ENCODE assay signal across 10 mouse cellular contexts in the genomic region with DNA sequence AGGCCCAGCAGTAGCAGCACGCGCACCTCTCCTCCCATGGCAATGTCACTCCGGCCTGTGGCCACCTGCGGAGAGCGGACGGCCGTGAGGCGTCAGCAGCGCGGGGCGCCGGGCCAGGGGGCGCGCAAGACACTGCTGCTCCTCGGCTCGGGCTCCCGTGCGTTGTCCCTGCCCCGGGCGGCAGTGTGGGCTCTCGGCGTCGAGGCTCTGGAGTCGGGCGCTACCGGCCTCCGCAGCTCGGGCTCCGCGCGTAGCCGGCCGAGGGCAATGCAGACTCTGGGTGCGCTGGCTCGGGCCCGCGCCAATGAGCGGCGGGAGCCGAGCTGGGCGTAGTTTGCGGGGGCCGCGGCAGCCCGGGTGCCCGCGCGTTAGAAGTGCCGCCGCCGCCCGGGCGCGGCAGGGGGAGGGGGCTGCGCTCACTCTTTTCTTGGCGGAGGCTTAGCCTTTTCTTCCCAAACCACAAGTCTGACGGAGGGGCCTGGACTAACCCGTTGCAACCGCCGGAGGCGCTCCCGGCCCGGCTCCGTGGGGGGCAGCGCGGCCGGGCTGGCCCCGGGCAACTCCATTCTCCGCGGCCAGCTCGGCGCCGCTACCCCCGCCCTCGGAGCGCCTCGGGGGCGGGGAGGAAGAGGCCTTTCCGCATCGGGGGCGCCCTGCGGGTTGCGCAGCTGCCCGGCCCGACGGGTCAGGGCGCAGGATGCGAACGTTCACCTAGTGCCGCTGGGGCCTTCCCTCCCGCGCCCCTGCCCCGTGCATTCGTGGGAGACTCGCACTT. TPM values are rescaled to one million over a fixed set of nuclear protein-coding genes. Genes with fewer than 3 reads are reported as not detected.
DNase-seq lines count a peak whose midpoint lies in the region; ATAC-seq and TF ChIP-seq lines count a peak whose summit lies in the region.
"Had no signal": no experiment of that assay in that cellular context is flagged by ENCODE, and none has a peak within 500 bp of the region (broad histone marks: within the 10 kb centered on the region; RNA-seq: fewer than 3 reads in every experiment).

No protein-coding gene starts in this region.

- peak overlapping the region; percentile 44; the same call in 1 of the 2 replicates for H3K9ac ChIP-seq in midbrain, embryonic 12.5 days (replicated peaks)

- peak overlapping the region; percentile 43 for H3K4me3 ChIP-seq in bone marrow macrophage, adult 2 months (ENCODE audit: insufficient read depth, low read length)
- peak overlapping the region; percentile 58 for H3K4me3 ChIP-seq in limb, embryonic 10.5 days
- H3K4me3 ChIP-seq in midbrain, embryonic 12.5 days, result peak overlapping the region; percentile 42

- TF ChIP-seq POLR2A in bone marrow macrophage, adult 2 months (IDR thresholded peaks at IDR 0.05; ENCODE audit: borderline replicate concordance, low read depth, low read length), result no peak

- no peak overlapping the region for H3K27ac ChIP-seq in bone marrow macrophage, adult 2 months (ENCODE audit: insufficient read depth, low read depth, low read length)
- H3K27ac ChIP-seq in limb, embryonic 10.5 days, result peak overlapping the region; percentile 59
- no peak overlapping the region for H3K27ac ChIP-seq in midbrain, embryonic 12.5 days (replicated peaks)
- H3K27ac ChIP-seq: macrophage had no signal

- intact Hi-C loops in gastrocnemius, postnatal 14 days (cut with DNase I; ENCODE audit: low total_unique reads), result loop anchor here (2.0 kb wide), 1 partner anchor 50 kb away; no protein-coding TSS in a partner anchor
- intact Hi-C loops in heart, postnatal 10 days (cut with DNase I), result no loop called here

- WGBS in limb, embryonic 10.5 days, result under 1% methylated on average over 95 of the region's 95 CpGs
- WGBS in midbrain, embryonic 12.5 days, result under 1% methylated on average over 74 of the region's 95 CpGs

- H3K27me3 ChIP-seq in limb, embryonic 10.5 days (ENCODE audit: low read depth, poor library complexity, severe bottlenecking), result peaks cover 89% of the 10 kb centered on the region
- H3K27me3 ChIP-seq in midbrain, embryonic 12.5 days, result peaks cover 96% of the 10 kb centered on the region

- peak overlapping the region; percentile 58 for H3K4me2 ChIP-seq in midbrain, embryonic 12.5 days (replicated peaks)

- no peak for TF ChIP-seq CTCF in bone marrow macrophage, adult 2 months (IDR thresholded peaks at IDR 0.05; ENCODE audit: low read depth, low read length)

- no peaks in the 10 kb centered on the region for H3K9me3 ChIP-seq in limb, embryonic 10.5 days (replicated peaks)
- H3K9me3 ChIP-seq in midbrain, embryonic 12.5 days, result no peaks in the 10 kb centered on the region

- DNase-seq in gastrocnemius, postnatal 14 days, result peak; percentile 54
- no peak for DNase-seq in gastrocnemius, adult 18-20 months (ENCODE audit: low spot score)
- peak; percentile 42 to 51 for DNase-seq in heart, postnatal 10 days
- DNase-seq in limb, embryonic 10.5 days (ENCODE audit: low spot score), result peak; percentile 79
- no peak for DNase-seq in urinary bladder, postnatal 10 days (ENCODE audit: low spot score)

- no peaks in the 10 kb centered on the region for H3K36me3 ChIP-seq in limb, embryonic 10.5 days
- no peaks in the 10 kb centered on the region for H3K36me3 ChIP-seq in midbrain, embryonic 12.5 days

- ATAC-seq in midbrain, embryonic 12.5 days (ENCODE audit: low FRiP score, low read depth), result peak; percentile 52; the same call in 1 of the 2 replicates
- ATAC-seq in frontal cortex, adult (ENCODE audit: low TSS enrichment), result no peak

- no peaks in the 10 kb centered on the region for H3K4me1 ChIP-seq in bone marrow macrophage, adult 2 months (ENCODE audit: control insufficient read depth, insufficient read depth, low read length)
- H3K4me1 ChIP-seq in limb, embryonic 10.5 days, result peaks cover 39% of the 10 kb centered on the region
- peaks cover 23% of the 10 kb centered on the region for H3K4me1 ChIP-seq in midbrain, embryonic 12.5 days

RNA-seq across cellular contexts. Expression of gene Notum, which starts 0.5 kb away (rescaled TPM):
- under 1 TPM in 1 of 2 experiments, not detected in 1; 0.39 TPM for total RNA-seq in gastrocnemius, postnatal 14 days (2021)
- not detected for total RNA-seq in gastrocnemius, adult 18-20 months (2021)
- not detected in 2 replicates for polyA plus RNA-seq in bone marrow macrophage, adult 2 months (2012; ENCODE audit: insufficient read depth, insufficient read length, missing spikeins)
- under 1 TPM in 1 of 2 experiments, not detected in 1; 0.12 TPM for total RNA-seq in heart, postnatal 10 days (2021)
- 9.1 and 10.1 TPM in 2 replicates for polyA plus RNA-seq in limb, embryonic 10.5 days (2016; fragmentation: Nextera tagmentation; extraction: Ambion mirVana)
- polyA plus RNA-seq in midbrain, embryonic 12.5 days (2016; fragmentation: Nextera tagmentation; extraction: Ambion mirVana), result 0.58 and 0.87 TPM in 2 replicates
- total RNA-seq: MEL had no signal
- polyA plus RNA-seq: macrophage had no signal

RNA-seq across cellular contexts. Expression of gene Aspscr1, which starts 12.3 kb away (rescaled TPM):
- total RNA-seq in gastrocnemius, postnatal 14 days (2021), result 10 to 100 TPM; 25.0 to 26.9 TPM
- total RNA-seq in gastrocnemius, adult 18-20 months (2021), result 10 to 100 TPM; 31.1 to 33.4 TPM
- 42.8 and 50.5 TPM in 2 replicates for polyA plus RNA-seq in bone marrow macrophage, adult 2 months (2012; ENCODE audit: insufficient read depth, insufficient read length, missing spikeins)
- 10 to 100 TPM; 52.8 to 53.0 TPM for total RNA-seq in heart, postnatal 10 days (2021)
- polyA plus RNA-seq in limb, embryonic 10.5 days (2016; fragmentation: Nextera tagmentation; extraction: Ambion mirVana), result 166 and 171 TPM in 2 replicates
- polyA plus RNA-seq in midbrain, embryonic 12.5 days (2016; fragmentation: Nextera tagmentation; extraction: Ambion mirVana), result 149 and 154 TPM in 2 replicates

RNA-seq across cellular contexts. Expression of gene Myadml2, which starts 12.5 kb away (rescaled TPM):
- 100 to 1,000 TPM; 111 to 136 TPM for total RNA-seq in gastrocnemius, postnatal 14 days (2021)
- 100 to 1,000 TPM; 124 to 137 TPM for total RNA-seq in gastrocnemius, adult 18-20 months (2021)
- not detected in 2 replicates for polyA plus RNA-seq in bone marrow macrophage, adult 2 months (2012; ENCODE audit: insufficient read depth, insufficient read length, missing spikeins)
- 10 to 100 TPM; 38.0 to 41.6 TPM for total RNA-seq in heart, postnatal 10 days (2021)
- not detected in 2 replicates for polyA plus RNA-seq in limb, embryonic 10.5 days (2016; fragmentation: Nextera tagmentation; extraction: Ambion mirVana)
- polyA plus RNA-seq in midbrain, embryonic 12.5 days (2016; fragmentation: Nextera tagmentation; extraction: Ambion mirVana), result 0.99 TPM in 1 of 2 replicates, not detected in the other
- total RNA-seq: MEL had no signal
- polyA plus RNA-seq: macrophage had no signal

RNA-seq across cellular contexts. Expression of gene Pycr1, which starts 16.9 kb away (rescaled TPM):
- total RNA-seq in gastrocnemius, postnatal 14 days (2021), result 10 to 100 TPM; 10.3 to 13.3 TPM
- total RNA-seq in gastrocnemius, adult 18-20 months (2021), result 1 to 10 TPM; 2.8 to 3.2 TPM
- polyA plus RNA-seq in bone marrow macrophage, adult 2 months (2012; ENCODE audit: insufficient read depth, insufficient read length, missing spikeins), result 0.61 and 0.78 TPM in 2 replicates
- 1 to 10 TPM; 4.8 to 5.5 TPM for total RNA-seq in heart, postnatal 10 days (2021)
- polyA plus RNA-seq in limb, embryonic 10.5 days (2016; fragmentation: Nextera tagmentation; extraction: Ambion mirVana), result 40.6 TPM in 2 replicates
- polyA plus RNA-seq in midbrain, embryonic 12.5 days (2016; fragmentation: Nextera tagmentation; extraction: Ambion mirVana), result 31.6 and 34.1 TPM in 2 replicates
- polyA plus RNA-seq: macrophage had no signal

RNA-seq across cellular contexts. Expression of gene Mafg, which starts 27.1 kb away (rescaled TPM):
- 10 to 100 TPM; 29.9 to 33.1 TPM for total RNA-seq in gastrocnemius, postnatal 14 days (2021)
- total RNA-seq in gastrocnemius, adult 18-20 months (2021), result 10 to 100 TPM; 50.2 to 58.8 TPM
- 76.0 and 77.5 TPM in 2 replicates for polyA plus RNA-seq in bone marrow macrophage, adult 2 months (2012; ENCODE audit: insufficient read depth, insufficient read length, missing spikeins)
- total RNA-seq in heart, postnatal 10 days (2021), result 10 to 100 TPM; 24.2 to 27.0 TPM
- polyA plus RNA-seq in limb, embryonic 10.5 days (2016; fragmentation: Nextera tagmentation; extraction: Ambion mirVana), result 25.9 and 28.1 TPM in 2 replicates
- 33.3 and 36.8 TPM in 2 replicates for polyA plus RNA-seq in midbrain, embryonic 12.5 days (2016; fragmentation: Nextera tagmentation; extraction: Ambion mirVana)

Comparison
In these comparisons a context has a peak if more than half of its experiments do, and no peak if none do; other contexts are left out.
1. DNase-seq: peak in gastrocnemius, postnatal 14 days (single experiment), heart, postnatal 10 days (2 of 2) and limb, embryonic 10.5 days (single experiment); none in gastrocnemius, adult 18-20 months (single experiment) and urinary bladder, postnatal 10 days (single experiment).
2. Peak in every context shown above with its lines, with median percentiles within 50 percentile points of each other: H3K4me3 ChIP-seq.